Mouse (Mus musculus): ENCODE data around the gene Dhx32.

GRCm38 (mm10) chr7:133794720-133795119 is 12.2 kb upstream of the Dhx32 start:
- TF ChIP-seq CTCF (IDR thresholded peaks at IDR 0.05) (no peak), EP300 (IDR thresholded peaks at IDR 0.05) (no peak)
